Mouse (Mus musculus): ENCODE results near the gene Bckdk. TPM values are rescaled to one million over a fixed set of nuclear protein-coding genes. Genes with fewer than 3 reads are reported as not detected.
"Not testable (repeated sequence)": the region's sequence is repeated elsewhere in the genome, so short reads cannot be mapped to it uniquely, and the experiment has no call there.

Gene Bckdk
- polyA plus RNA-seq, 1 experiment from 2014 or later: 131 TPM

- Histone ChIP-seq H3K4me3 (ENCODE audit: low read depth, low read length) (no peak overlapping the region), H3K36me3 (ENCODE audit: control insufficient read depth, insufficient read depth, low read length) (peaks cover 3% of the 10 kb centered on the region; the same call in 1 of the 2 replicates), H3K9ac (ENCODE audit: low read length) (no peak overlapping the region), H3K4me1 (ENCODE audit: control insufficient read depth, insufficient read depth, low read length) (peaks cover 8% of the 10 kb centered on the region), H3K9me3 (replicated peaks; ENCODE audit: control insufficient read depth, low read length) (no peaks in the 10 kb centered on the region), H3K4me2 (ENCODE audit: low read length) (no peak overlapping the region), H3K27me3 (replicated peaks; ENCODE audit: control insufficient read depth, insufficient read depth, low read length) (no peaks in the 10 kb centered on the region; the same call in 1 of the 2 replicates), H3K27ac (ENCODE audit: low read depth, low read length) (no peak overlapping the region)
- 32% methylated on average over 13 of the region's 13 CpGs for WGBS
- ATAC-seq (no peak), DNase-seq (ENCODE audit: low spot score) (no peak)
Observed at GRCm38 (mm10) chr7:127931351-127932135, 27.7 kb downstream of the Bckdk start.

GRCm38 (mm10) chr7:127932273-127933031 is 28.6 kb downstream of the Bckdk start:
- peaks cover 8% of the 10 kb centered on the region for H3K4me1 ChIP-seq (ENCODE audit: control insufficient read depth, insufficient read depth, low read length)
- no peak for DNase-seq (ENCODE audit: low spot score)
- H3K36me3 ChIP-seq (ENCODE audit: control insufficient read depth, insufficient read depth, low read length): no peaks in the 10 kb centered on the region
- H3K27ac ChIP-seq (ENCODE audit: low read depth, low read length): no peak overlapping the region
- no peak overlapping the region for H3K4me2 ChIP-seq (ENCODE audit: low read length)
- H3K4me3 ChIP-seq (ENCODE audit: low read depth, low read length): no peak overlapping the region
- H3K9ac ChIP-seq (ENCODE audit: low read length): no peak overlapping the region
- ATAC-seq: no peak
- no peaks in the 10 kb centered on the region; the same call in 1 of the 2 replicates for H3K27me3 ChIP-seq (replicated peaks; ENCODE audit: control insufficient read depth, insufficient read depth, low read length)
- WGBS: 16% methylated on average over 13 of the region's 13 CpGs
- no peaks in the 10 kb centered on the region for H3K9me3 ChIP-seq (replicated peaks; ENCODE audit: control insufficient read depth, low read length)

GRCm38 (mm10) chr7:127934075-127934474 is 30.2 kb downstream of the Bckdk start:
- WGBS: 85% methylated on average over 5 of the region's 5 CpGs
- H3K9me3 ChIP-seq (replicated peaks; ENCODE audit: control insufficient read depth, low read length): no peaks in the 10 kb centered on the region
- H3K27ac ChIP-seq (ENCODE audit: low read depth, low read length): no peak overlapping the region
- H3K4me3 ChIP-seq (ENCODE audit: low read depth, low read length): no peak overlapping the region
- no peak overlapping the region for H3K9ac ChIP-seq (ENCODE audit: low read length)
- no peaks in the 10 kb centered on the region for H3K36me3 ChIP-seq (ENCODE audit: control insufficient read depth, insufficient read depth, low read length)
- DNase-seq (ENCODE audit: low spot score): no peak
- H3K4me2 ChIP-seq (ENCODE audit: low read length): no peak overlapping the region
- peaks cover 8% of the 10 kb centered on the region for H3K4me1 ChIP-seq (ENCODE audit: control insufficient read depth, insufficient read depth, low read length)
- no peak for ATAC-seq
- H3K27me3 ChIP-seq (replicated peaks; ENCODE audit: control insufficient read depth, insufficient read depth, low read length): no peaks in the 10 kb centered on the region; the same call in 1 of the 2 replicates

GRCm38 (mm10) chr7:127935028-127935722 is 31.3 kb downstream of the Bckdk start:
- peak overlapping the region; percentile 84 for H3K9ac ChIP-seq (ENCODE audit: low read length)
- no peaks in the 10 kb centered on the region for H3K9me3 ChIP-seq (replicated peaks; ENCODE audit: control insufficient read depth, low read length)
- peaks cover 8% of the 10 kb centered on the region for H3K4me1 ChIP-seq (ENCODE audit: control insufficient read depth, insufficient read depth, low read length)
- H3K27ac ChIP-seq (ENCODE audit: low read depth, low read length): peak overlapping the region; percentile 44; the same call in 1 of the 2 replicates
- H3K4me2 ChIP-seq (ENCODE audit: low read length): peak overlapping the region; percentile 98
- DNase-seq (ENCODE audit: low spot score) (peak; percentile 98), ATAC-seq (peak; percentile 98)
- 7% methylated on average over 30 of the region's 32 CpGs for WGBS
- H3K27me3 ChIP-seq (replicated peaks; ENCODE audit: control insufficient read depth, insufficient read depth, low read length): no peaks in the 10 kb centered on the region; the same call in 1 of the 2 replicates
- peak overlapping the region; percentile 74 for H3K4me3 ChIP-seq (ENCODE audit: low read depth, low read length)
- H3K36me3 ChIP-seq (ENCODE audit: control insufficient read depth, insufficient read depth, low read length): no peaks in the 10 kb centered on the region

GRCm38 (mm10) chr7:127935748-127936159 is 31.9 kb downstream of the Bckdk start:
- no peak; the same call in 1 of the 2 replicates for ATAC-seq
- no peaks in the 10 kb centered on the region for H3K9me3 ChIP-seq (replicated peaks; ENCODE audit: control insufficient read depth, low read length)
- 0% methylated on average over 29 of the region's 38 CpGs for WGBS
- H3K4me2 ChIP-seq (ENCODE audit: low read length): peak overlapping the region; percentile 98
- H3K27ac ChIP-seq (ENCODE audit: low read depth, low read length): peak overlapping the region; percentile 44; the same call in 1 of the 2 replicates
- peak overlapping the region; percentile 74 for H3K4me3 ChIP-seq (ENCODE audit: low read depth, low read length)
- peaks cover 8% of the 10 kb centered on the region for H3K4me1 ChIP-seq (ENCODE audit: control insufficient read depth, insufficient read depth, low read length)
- H3K9ac ChIP-seq (ENCODE audit: low read length): peak overlapping the region; percentile 84
- DNase-seq (ENCODE audit: low spot score): peak; percentile 24
- H3K27me3 ChIP-seq (replicated peaks; ENCODE audit: control insufficient read depth, insufficient read depth, low read length): no peaks in the 10 kb centered on the region
- H3K36me3 ChIP-seq (ENCODE audit: control insufficient read depth, insufficient read depth, low read length): no peaks in the 10 kb centered on the region

GRCm38 (mm10) chr7:127936216-127936884 is 32.5 kb downstream of the Bckdk start:
- Histone ChIP-seq H3K36me3 (ENCODE audit: control insufficient read depth, insufficient read depth, low read length) (no peaks in the 10 kb centered on the region), H3K4me1 (ENCODE audit: control insufficient read depth, insufficient read depth, low read length) (peaks cover 8% of the 10 kb centered on the region), H3K9ac (ENCODE audit: low read length) (peak overlapping the region; percentile 84), H3K4me3 (ENCODE audit: low read depth, low read length) (peak overlapping the region; percentile 74), H3K27ac (ENCODE audit: low read depth, low read length) (no peak overlapping the region), H3K9me3 (replicated peaks; ENCODE audit: control insufficient read depth, low read length) (no peaks in the 10 kb centered on the region), H3K4me2 (ENCODE audit: low read length) (peak overlapping the region; percentile 98), H3K27me3 (replicated peaks; ENCODE audit: control insufficient read depth, insufficient read depth, low read length) (no peaks in the 10 kb centered on the region)
- 58% methylated on average over 18 of the region's 18 CpGs for WGBS
- ATAC-seq (no peak), DNase-seq (ENCODE audit: low spot score) (no peak)

- ATAC-seq; H3K4me3 ChIP-seq (ENCODE audit: low read depth, low read length); DNase-seq (ENCODE audit: low spot score); H3K9me3 ChIP-seq (replicated peaks; ENCODE audit: control insufficient read depth, low read length); H3K36me3 ChIP-seq (ENCODE audit: control insufficient read depth, insufficient read depth, low read length); H3K4me1 ChIP-seq (ENCODE audit: control insufficient read depth, insufficient read depth, low read length); H3K9ac ChIP-seq (ENCODE audit: low read length); H3K27ac ChIP-seq (ENCODE audit: low read depth, low read length); H3K4me2 ChIP-seq (ENCODE audit: low read length): not testable (repeated sequence)
- H3K27me3 ChIP-seq (replicated peaks; ENCODE audit: control insufficient read depth, insufficient read depth, low read length): peaks cover 12% of the 10 kb centered on the region
- WGBS: 59% methylated on average over 2 of the region's 2 CpGs
Observed at GRCm38 (mm10) chr7:127942097-127942496, 38.2 kb downstream of the Bckdk start.

GRCm38 (mm10) chr7:127944614-127945013 is 40.7 kb downstream of the Bckdk start:
- DNase-seq (ENCODE audit: low spot score) (no peak), ATAC-seq (no peak)
- Histone ChIP-seq H3K4me3 (ENCODE audit: low read depth, low read length) (no peak overlapping the region), H3K27me3 (replicated peaks; ENCODE audit: control insufficient read depth, insufficient read depth, low read length) (peaks cover 12% of the 10 kb centered on the region), H3K36me3 (ENCODE audit: control insufficient read depth, insufficient read depth, low read length) (no peaks in the 10 kb centered on the region), H3K27ac (ENCODE audit: low read depth, low read length) (no peak overlapping the region), H3K4me1 (ENCODE audit: control insufficient read depth, insufficient read depth, low read length) (no peaks in the 10 kb centered on the region), H3K9me3 (replicated peaks; ENCODE audit: control insufficient read depth, low read length) (no peaks in the 10 kb centered on the region), H3K9ac (ENCODE audit: low read length) (no peak overlapping the region), H3K4me2 (ENCODE audit: low read length) (no peak overlapping the region)
- 11% methylated on average over 23 of the region's 23 CpGs for WGBS

All from forebrain, embryonic 14.5 days (tissue).